Mouse (Mus musculus): ENCODE results near the gene Aplf.

DNA sequence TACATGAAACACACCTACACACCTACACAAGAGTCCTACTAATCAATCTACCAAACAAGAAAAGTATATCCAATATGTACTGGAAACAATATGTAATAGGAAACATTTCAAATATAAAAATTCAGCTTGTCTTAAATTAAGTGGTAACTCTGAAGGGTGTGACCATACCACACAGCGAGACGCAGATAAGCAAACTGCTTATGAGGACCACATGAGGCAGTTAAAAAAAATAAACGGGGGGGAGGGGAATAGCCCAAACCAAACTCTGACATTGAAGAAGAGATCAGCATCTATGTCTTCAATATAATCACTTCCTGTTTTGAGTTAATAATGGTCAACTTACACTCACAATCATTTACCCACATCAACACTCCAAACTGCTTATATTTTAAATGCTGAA, 3.3 kb downstream of the Aplf start:
- TF ChIP-seq POLR2A (IDR thresholded peaks at IDR 0.05; ENCODE audit: insufficient read length, low read depth) (no peak), MAX (IDR thresholded peaks at IDR 0.05; ENCODE audit: low read depth) (no peak), USF1 (IDR thresholded peaks at IDR 0.05; ENCODE audit: low read depth) (no peak), REST (IDR thresholded peaks at IDR 0.05; ENCODE audit: insufficient read depth, insufficient read length) (no peak)

Data from myocyte (in vitro differentiated cells).